Mouse (Mus musculus): ENCODE measurements at regions not wholly inside any gene's neighbourhood (a gene's known extent, or its start where the extent isn't known, plus 50 kb on each side); places are given as distances from the start of the nearest gene placed in this dataset.

- DNase-seq = no peak
Observed at GRCm38 (mm10) chr10:25029387-25029915, 102.2 kb upstream of the Arg1 start.

- peak; percentile 35 for DNase-seq
Observed at GRCm38 (mm10) chr10:25023601-25024157, 96.4 kb upstream of the Arg1 start.

GRCm38 (mm10) chr10:25023044-25023540 is 95.8 kb upstream of the Arg1 start:
- DNase-seq = peak; percentile 57

GRCm38 (mm10) chr10:25018946-25019345 is 91.7 kb upstream of the Arg1 start:
- no peak for DNase-seq

- DNase-seq = no peak
Observed at GRCm38 (mm10) chr10:25017843-25018242, 90.6 kb upstream of the Arg1 start.

- peak; percentile 9 for DNase-seq
Observed at GRCm38 (mm10) chr10:25016110-25016509, 88.8 kb upstream of the Arg1 start.

- DNase-seq = no peak
Observed at GRCm38 (mm10) chr10:25012129-25012528, 84.8 kb upstream of the Arg1 start.

- DNase-seq = peak; percentile 74
Observed at GRCm38 (mm10) chr10:25001299-25001698, 74.0 kb upstream of the Arg1 start.

- no peak for DNase-seq
Observed at GRCm38 (mm10) chr10:25000231-25001222, 73.2 kb upstream of the Arg1 start.

- no peak for DNase-seq
Observed at GRCm38 (mm10) chr10:24999807-25000206, 72.5 kb upstream of the Arg1 start.

GRCm38 (mm10) chr10:24997661-24998060 is 70.4 kb upstream of the Arg1 start:
- DNase-seq = no peak

- DNase-seq = no peak
Observed at GRCm38 (mm10) chr10:24995751-24996150, 68.5 kb upstream of the Arg1 start.

- DNase-seq = peak; percentile 30
Observed at GRCm38 (mm10) chr10:24989965-24990653, 62.8 kb upstream of the Arg1 start.

GRCm38 (mm10) chr10:24984801-24985200 is 57.5 kb upstream of the Arg1 start:
- DNase-seq = no peak

- no peak for DNase-seq
Observed at GRCm38 (mm10) chr10:24981763-24982162, 54.5 kb upstream of the Arg1 start.

All from layer of hippocampus, adult 9-11 months (tissue).